Mouse (Mus musculus) erythroblast, adult 5-6 weeks (primary cell): ENCODE results near the gene Kdm5c. TPM values are rescaled to one million over a fixed set of nuclear protein-coding genes. Genes with fewer than 3 reads are reported as not detected.

Experiments used
- ATAC-seq: replicated peaks from 2 replicates; pipeline ENCODE4 v1.8.0; 2016; ENCODE audit warnings: moderate number of reproducible peaks, mild to moderate bottlenecking, moderate TSS enrichment, inconsistent platforms; ENCODE audit not compliant: poor library complexity, low FRiP score, severe bottlenecking
- total RNA-seq, 2 experiments: library from RNA; stranded (forward) in 1 of 2; stranded (reverse) in 1 of 2; fragments of 150-400 nt in 1 of 2; fragments of 200-764, 138-1000 nt in 1 of 2; gene quantifications; 2 replicates each; pipeline versions ENCODE4 v1.2.3 to v1.2.4; 2015 to 2017; ENCODE audit warnings: low replicate concordance in 2 of 2

The Kdm5c gene
- total RNA-seq (2015; ENCODE audit: low replicate concordance) (75.7 and 79.0 TPM in 2 replicates), total RNA-seq (2017; ENCODE audit: low replicate concordance) (125 and 143 TPM in 2 replicates)

DNA sequence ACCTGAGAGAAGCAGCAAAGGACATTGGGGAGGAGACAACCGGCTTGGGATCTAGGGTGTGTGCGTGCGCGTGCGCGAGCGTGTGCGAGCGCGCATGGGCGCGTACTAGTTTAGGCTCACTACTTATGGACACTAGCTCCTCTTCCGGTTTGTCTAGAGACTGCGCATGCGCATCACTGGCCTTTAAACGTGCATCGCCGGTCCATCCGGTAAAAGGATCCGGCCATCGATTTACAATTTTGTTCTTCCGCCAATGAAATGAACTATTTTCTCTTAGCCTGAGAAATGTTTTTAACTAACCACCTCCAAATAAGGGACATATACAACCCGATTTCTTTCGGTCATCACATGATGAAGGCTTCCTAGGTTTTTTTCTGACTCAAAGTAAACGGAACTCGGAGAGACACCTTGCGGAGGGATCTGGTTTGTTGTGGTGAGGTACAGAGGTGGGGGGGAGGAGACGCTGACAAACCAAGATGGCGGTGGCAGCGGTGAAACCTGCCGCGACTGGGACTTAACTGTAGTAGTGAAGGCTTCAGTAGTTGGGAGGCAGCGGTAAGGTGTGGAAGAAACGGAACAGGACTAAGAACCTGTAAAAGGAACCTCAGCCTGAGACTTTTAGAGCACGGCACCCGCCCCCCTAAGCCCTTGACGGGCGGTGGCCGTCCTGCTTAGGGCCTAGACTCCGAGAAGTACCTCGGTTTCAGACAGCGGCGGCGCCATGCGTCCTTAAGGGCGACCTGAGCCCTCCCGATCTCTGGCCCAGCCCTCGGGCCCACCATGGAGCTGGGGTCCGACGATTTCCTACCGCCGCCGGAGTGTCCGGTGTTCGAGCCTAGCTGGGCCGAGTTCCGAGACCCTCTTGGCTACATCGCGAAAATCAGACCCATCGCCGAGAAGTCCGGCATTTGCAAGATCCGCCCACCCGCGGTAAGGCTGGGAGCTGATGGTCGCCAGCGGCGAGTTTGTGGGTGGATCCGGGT lies at the start of gene Kdm5c:
Gene Kdm5c (plus strand): TSS at position 240 of the 983 bp plus-strand sequence.
- ATAC-seq: peak; percentile 91

DNA sequence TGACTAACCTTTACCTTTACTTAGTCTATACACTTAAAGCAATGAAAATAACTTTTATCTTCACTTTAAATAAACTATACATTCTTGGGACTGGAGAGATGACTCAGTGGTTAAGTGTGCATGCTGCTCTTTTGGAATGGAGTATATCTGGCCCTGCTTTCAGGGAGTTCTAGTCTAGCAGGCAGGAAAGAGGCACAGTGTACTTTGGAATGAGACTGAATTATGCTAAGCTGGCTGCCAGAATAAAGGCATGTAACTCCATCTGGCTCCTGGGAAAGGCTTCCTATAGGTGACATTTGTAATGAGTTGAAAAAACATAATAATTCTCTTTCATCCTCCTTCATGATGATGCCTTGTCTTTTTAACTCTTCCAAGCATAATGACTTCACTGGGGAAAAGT lies 45.7 kb upstream of the Kdm5c start:
- ATAC-seq: no peak

DNA sequence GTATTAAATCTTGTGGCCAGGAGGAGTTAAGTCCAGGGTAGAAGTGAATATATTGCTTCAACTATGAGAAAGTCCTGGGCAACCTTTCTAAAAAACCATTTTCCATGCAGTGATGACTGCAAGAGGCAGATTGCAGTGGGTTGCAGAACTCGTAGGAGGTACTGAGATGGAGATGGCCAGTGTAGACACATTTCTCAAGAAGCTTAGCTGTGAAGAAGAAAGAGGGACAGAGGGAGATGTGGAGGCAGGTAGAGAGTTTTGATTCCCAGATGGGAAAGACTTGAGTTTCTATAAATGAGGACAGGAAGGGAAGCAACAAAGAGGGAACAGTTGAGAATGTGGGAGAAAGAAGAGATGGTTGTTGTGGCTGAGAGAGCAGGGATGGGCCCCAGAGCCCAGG lies 41.6 kb upstream of the Kdm5c start:
- ATAC-seq: no peak

DNA sequence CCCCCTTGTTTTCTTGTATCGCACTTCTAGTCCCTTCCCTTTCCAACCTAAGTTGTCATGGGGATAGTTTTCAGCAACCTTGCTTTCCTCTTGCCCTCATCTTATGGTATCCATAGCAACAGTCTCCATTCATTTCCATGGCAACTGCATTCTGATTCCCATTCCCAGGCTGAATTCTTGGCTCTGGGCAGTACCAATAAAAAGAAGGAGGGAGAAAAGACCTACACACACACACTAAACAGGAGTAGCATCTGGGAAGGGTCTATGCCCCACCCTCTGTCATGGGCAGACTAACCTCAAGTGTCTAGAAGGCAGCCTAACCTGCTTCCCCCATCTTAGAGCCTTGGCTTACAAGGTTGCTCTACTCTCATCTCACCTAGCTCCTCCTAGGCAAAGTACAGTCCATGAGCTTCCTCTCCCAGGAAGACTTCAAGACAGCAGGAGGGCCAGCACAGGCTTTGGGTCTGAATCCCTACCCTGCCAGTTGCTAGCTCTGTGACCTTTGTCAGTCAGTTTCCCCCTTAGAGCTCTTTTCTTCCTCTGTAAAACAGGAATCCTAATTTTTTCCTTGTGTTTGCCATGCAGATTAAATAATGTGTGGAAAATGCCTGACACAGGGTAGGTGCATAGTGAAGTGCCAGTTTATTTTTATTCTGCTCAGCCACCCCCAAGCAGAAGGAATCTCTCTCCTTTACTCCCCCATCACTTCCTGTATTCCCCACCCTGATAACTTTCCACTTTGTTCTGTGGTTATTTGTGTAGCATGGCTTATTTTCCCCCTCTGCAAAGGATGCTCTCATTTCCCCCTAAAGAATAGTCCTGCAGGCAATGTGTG lies 34.8 kb upstream of the Kdm5c start:
- no peak for ATAC-seq

DNA sequence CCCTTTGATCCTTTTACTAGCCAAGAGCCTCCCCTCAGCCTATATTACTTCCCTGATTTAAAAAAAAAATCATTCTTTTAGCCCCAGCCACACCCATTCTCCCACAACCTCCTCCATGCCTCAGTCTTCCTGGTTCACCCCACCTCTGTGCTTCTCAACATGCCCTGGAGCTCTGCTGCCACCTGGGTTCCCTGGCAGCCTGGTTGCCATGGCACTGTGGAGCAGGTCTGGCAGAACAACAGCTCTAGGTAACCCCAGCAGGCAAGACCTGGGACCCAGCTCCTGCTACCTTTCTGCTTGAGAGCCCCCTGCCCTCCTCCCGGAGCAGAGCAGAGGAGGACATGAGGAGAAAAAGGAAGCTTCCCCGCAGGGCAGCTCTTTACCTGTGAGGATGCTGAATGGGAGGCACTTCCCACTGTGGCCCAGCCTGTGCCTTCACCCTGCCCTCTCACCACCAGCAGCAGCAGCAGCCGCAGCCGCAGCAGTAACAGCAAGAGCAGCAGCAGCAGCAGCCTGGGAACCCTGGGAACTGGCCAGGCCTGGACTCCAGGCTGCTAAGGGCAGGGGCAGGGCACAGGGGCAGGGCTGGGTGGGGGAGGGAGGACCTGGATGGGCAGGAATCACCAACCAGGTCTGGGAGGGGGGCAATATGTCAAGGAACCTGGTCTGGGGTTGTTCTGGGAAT lies 30.9 kb upstream of the Kdm5c start:
- no peak for ATAC-seq

DNA sequence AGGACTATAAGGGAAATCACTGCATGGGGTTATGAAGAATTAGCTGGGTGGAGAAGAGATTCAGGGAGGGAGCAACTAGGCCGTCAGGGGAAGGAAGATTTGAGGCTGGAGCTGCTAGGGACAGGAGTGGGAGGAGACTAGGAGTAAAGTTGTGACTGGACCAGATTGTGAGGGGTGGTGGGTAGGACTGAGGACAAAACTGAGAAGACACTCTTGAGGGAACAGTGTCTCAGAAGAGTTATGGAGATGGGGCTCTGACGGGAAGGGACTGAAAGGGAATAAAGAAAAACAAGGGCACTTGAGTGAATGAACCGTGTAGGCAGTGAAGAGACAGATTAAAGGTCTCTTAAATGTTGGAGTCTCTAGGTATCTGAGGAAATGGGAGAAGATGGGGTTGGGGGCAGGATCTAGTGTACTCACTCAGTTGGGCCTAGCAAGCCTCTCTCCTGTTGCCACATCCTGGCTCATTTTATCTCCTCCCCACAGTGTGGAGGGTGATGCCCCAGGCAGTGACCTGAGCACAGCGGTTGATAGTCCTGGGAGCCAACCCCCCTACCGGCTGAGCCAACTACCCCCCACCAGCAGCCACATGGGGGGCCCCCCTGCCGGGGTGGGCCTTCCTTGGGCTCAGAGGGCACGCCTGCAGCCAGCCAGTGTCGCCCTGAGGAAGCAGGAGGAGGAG lies 30.3 kb upstream of the Kdm5c start:
- ATAC-seq: no peak

DNA sequence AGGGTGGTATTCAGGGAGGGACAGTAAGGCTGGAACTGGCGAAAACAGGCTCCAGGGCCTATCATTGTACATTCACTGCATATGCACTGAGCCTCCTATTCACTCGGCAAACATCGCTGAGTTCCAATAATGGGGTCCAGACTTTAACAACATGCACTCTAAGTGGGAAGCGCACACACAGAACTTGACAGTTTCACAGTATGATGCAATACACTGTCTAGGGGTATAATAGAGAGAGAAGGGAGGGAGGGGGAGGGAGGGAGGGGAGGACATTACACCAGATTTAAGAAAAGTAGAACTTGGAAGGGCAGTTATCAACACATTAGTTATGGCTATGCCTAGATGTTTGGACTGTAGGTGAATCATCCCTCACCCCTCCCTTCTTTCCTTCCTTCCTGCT lies 29.6 kb upstream of the Kdm5c start:
- no peak for ATAC-seq

DNA sequence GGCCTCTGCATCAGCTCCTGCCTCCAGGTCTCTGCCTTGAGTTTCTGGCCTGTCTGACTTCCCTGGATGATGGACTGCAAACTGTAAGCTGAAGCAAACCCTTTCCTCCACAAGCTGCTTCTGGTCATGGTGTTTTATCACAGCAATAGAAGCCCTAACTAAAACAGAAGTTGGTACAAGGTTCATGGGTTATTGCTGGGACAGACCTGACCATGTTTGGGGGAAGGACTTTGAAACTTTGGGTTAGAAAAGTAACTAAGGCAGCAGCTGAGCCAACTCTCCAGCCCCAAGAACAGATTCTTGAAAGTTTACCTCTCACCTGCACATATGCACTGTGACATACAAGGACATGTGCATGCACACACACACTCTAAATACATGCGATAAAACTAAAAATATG lies 27.3 kb upstream of the Kdm5c start:
- no peak for ATAC-seq

DNA sequence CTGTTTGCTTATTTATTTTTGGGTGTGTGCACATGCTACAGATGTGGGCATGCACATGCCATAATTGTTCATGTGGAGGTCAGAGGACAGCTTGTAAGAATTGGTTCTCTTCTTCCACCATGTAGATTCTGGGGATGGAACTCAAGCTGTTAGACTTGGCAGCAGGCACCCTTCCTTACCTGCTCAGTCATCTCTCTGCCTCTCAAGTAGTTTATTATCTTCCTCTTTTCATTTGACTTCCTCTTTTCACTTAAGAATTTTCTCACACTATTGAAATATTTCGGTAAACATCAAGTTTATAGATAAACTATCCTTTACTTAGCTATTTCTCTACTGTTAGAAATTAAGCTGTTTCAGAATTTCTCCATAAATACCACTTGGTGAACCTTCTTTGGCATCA lies 18.1 kb upstream of the Kdm5c start:
- no peak for ATAC-seq

DNA sequence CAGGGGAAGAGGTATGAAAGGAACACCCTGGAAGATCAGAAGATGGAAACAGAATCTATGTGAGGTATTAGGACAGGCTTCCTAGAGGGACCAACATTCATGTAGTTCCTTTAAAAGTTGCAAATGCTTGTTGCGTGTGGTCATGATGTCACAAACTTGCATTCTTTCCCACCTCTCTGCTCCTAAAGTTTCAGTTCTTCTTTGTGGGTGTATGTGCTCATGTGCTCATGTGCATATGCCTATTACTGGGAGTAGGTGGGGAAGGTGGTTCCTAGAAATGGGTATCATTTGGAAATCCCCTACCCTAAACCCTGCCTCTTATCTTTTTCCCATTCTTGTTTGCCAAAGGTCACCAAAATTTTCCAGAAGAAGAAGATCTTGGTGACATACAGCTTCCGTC lies 14.3 kb upstream of the Kdm5c start:
- ATAC-seq: no peak

DNA sequence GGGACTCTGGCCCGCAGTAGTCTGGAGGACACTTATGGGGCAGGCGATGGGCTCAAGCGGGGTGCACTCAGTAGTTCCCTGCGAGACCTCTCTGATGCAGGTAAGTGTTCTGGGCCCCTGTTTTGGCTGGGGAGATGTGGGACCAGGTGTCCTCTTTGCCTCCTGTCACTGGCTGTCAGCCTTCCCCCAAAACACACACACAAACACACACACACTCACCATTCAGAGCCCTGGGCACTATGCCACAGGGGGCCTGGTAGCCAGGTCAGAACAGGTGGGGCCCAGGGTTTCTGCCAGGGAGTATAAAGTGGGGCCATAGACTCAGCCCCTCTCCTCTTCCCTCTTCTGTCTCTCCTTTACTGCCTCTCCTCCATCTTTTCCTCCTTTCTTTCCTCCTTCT lies 11.1 kb upstream of the Kdm5c start:
- no peak for ATAC-seq

DNA sequence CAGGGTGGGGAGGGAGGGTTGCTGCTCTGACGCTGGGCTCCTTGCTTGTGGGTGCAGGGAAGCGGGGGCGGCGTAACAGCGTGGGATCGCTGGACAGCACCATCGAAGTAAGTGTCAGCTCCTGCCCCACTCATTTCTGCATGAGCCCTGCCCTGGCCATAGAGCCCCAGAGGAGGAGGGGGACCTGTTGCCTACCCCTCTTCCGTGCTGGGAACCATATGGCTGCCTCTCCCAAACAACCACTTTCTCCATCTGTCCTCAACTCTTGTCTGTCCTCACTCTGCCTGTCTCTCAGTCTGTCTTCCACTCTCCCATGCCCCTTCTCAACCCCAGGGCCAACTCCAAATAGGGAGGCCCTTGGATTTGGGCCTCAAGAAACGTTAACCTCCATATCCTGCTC lies 10.6 kb upstream of the Kdm5c start:
- no peak for ATAC-seq

DNA sequence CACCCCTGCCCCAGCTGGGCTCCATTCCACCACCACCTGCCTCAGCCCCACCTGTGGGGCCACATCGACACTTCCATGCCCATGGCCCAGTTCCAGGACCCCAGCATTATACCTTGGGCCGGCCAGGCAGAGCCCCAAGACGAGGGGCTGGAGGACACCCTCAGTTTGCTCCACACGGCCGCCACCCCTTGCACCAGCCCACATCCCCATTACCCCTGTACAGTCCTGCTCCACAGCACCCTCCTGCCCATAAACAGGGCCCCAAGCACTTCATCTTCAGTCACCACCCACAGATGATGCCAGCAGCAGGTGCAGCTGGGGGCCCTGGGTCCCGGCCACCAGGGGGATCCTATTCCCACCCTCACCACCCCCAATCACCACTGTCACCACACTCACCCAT lies 9.5 kb upstream of the Kdm5c start:
- no peak for ATAC-seq

DNA sequence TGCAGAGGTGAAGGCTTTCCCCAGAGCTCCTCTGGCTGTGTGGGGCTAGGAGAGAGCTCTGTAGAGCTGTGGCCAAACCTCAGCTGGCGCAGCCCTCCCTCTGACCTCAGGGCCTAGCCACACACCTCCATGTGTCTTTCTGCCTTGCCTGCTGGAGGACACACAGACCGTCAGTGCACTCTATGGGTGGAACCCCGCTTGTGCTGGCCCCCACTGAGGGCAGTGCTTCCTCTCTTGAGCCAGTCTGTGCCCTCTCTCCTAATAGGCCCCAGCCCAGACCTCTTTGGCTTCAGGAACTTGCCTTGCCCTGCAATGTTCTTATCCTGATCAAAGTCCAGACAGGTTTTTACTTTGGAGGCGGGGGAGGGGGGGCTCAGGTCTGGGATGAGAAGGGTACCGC lies 8.5 kb upstream of the Kdm5c start:
- no peak for ATAC-seq

DNA sequence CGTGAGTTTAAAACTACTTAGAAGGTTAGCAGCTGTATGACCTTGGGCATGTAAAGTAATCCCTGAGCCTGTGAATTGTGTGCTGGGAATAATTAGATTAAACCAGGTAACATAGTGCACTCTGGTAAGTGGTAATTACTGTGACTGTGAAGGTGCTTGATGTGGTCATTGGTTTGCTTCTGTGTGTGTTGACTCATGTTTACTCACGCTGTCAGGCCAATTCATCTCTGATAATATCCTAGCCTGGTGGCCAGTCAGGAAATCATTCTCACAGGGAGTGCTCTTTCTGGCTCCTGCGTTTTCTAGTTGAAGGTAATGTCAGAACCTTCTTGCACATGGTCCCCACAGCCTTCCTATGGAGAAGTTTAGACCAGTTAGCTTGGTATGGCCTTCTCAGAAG lies 1.3 kb downstream of the Kdm5c start:
- ATAC-seq: peak; percentile 60

DNA sequence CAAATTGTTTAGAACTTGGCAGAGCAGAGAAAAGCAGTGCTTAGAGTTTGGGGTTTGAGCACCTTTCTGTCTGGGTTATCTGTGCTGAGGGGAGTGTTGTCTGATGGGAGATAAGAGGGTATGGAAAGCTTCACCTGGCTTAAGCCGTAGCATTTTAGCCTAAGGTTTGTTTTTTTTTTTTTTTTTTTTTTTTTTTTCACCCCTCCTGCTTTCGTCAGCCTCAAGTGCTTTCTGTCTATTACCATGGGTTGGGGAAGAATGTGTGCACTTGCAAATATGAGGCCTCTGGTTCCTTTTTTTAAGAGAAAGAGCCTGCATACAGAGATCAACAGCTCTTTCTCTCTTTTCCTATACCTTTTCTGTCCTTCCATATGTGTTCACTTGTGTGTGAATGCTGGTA lies 2.9 kb downstream of the Kdm5c start:
- ATAC-seq: no peak

DNA sequence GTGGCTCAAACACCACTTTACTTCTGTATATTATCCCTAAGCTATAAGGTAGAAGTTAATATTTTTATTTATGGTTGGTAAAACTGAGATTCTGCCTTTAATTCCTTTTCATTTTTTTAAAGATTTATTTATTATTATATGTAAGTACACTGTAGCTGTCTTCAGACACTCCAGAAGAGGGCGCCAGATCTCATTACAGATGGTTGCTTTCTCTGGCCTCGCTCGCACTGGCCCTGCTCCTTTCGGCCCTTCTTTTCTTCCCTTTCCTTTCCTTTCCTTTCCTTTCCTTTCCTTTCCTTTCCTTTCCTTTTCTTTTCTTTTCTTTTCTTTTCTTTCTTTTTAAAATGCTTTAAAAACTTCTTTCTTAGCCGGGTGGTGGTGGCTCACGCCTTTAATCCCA lies 10.3 kb downstream of the Kdm5c start:
- ATAC-seq: 0 out of 2 replicates have a peak, but pooled peaks have one; percentile 68

DNA sequence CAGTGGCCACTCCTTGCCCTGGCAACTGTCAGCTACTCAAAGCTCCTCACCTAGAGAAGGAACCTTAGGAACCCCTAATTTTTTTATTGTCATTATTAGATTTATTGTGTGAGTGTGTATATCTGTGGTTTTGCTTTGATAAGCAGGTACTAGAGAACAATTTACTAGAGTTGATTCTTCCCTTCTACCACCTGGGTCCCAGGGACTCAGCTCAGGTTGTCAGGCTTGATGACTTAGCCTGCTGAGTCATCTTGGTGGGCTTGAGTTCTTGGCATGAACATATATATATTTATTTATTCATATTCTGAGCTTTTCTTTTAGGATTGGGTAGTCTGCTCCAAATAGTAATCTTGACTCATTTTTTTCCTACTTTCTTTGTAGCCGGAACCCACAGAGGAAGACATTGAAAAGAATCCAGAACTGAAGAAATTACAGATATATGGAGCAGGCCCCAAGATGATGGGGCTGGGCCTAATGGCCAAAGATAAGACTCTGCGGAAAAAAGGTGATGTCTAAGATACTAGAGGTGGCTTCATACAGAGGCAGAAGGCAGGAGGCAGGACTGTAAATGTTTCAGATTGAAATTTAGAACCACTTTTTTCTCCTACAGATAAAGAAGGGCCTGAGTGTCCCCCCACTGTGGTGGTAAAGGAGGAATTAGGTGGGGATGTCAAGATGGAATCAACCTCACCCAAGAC lies 11.8 kb downstream of the Kdm5c start:
- peak; percentile 70 for ATAC-seq

DNA sequence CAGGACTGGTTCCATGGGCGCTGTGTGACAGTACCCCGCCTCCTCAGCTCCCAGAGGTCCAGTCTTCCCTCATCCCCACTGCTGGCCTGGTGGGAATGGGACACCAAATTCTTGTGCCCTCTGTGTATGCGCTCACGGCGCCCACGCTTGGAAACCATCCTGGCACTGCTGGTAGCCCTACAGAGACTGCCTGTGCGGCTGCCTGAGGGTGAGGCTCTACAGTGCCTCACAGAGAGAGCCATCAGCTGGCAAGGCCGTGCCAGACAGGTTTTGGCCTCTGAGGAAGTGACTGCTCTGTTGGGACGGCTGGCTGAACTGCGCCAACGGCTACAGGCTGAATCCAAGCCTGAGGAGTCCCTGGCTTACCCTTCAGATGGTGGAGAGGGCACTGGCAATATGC lies 38.4 kb downstream of the Kdm5c start:
- ATAC-seq: no peak
